Mouse (Mus musculus): ENCODE measurements at regions not wholly inside any gene's neighbourhood (a gene's known extent, or its start where the extent isn't known, plus 50 kb on each side); places are given as distances from the start of the nearest gene placed in this dataset.

DNA sequence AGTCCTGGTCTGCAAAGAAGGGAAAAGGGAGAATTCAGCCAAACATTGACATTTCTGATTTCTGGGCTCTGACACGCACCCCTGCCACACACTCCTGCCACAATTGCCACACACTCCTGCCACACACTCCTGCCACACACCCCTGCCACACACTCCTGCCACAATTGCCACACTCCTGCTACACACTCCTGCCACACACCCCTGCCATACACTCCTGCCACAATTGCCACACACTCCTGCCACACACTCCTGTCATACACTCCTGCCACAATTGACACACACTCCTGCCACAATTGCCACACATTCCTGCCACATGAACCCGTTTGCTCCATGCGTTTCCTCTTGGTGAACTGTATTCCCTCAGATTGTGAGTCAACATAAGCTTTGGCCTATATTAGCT is 130.0 kb upstream of the Gm9833 start:
- no peak for DNase-seq (ENCODE audit: low read depth, low spot score)

DNA sequence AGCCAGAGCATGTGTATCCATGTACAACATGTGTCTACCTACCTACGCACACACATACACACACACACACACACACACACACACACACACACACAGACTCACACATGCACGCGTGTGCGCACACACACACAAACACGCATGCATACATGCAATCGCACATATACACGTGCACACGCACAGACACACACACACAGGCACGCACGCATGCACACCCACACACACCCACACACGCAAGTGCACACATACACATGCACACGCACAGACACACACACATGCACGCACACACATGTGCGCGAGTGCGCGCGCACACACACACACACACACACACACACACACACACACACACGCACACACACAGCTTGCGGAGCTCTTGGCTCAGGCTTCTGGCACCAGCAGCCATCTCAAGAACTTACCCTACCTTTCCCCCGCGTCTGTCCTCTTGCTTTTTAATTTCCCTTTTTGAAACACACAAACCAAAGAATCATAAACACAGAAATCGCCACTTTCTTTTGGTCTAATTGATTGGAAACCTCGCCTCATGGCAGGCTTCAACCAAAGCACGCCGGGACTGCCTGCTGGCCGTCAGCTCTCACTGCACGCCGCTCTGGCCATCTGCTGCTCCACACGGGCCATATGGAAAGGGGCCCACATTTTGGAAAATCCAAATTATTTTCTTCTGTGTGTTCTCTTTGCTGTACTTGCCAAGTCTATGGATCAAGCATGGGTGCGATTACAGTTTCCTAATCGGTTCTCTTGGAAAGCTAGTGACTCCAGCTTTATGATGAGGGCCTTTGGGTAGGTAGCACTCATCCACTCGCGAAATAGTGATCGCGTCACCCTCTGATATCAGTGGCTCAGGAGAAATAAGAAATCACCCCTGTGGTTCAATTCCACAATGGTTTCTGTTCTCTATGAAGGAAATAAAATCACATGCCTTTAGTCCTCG is 127.9 kb upstream of the Gm9833 start:
- peak; percentile 20 for DNase-seq (ENCODE audit: low read depth, low spot score)

DNA sequence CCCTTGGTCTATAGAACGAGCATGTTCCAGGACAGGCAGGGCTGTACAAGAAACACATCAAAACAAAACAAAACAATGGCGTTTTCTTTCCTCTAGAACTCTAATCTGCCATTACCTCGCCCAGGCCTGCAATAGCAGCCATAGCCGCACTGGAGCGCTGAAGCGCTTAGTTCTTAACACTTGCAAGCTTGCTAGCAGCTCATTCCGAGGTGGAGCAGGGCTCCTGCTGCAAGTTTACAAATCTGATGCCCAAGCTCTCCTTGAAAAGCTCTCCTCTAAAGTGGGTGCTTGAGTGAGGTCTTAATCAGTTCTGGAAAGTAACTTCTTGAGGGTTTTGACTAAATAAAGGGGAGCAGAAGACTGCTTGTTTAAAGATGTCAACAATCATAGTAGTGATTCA is 127.2 kb upstream of the Gm9833 start:
- peak; percentile 35 for DNase-seq (ENCODE audit: low read depth, low spot score)

All from ZHBTc4 (cell line).